Mouse (Mus musculus): ENCODE results near the gene Hrk. TPM values are rescaled to one million over a fixed set of nuclear protein-coding genes. Genes with fewer than 3 reads are reported as not detected.

The Hrk gene
- polyA plus RNA-seq (2014; fragmentation: Nextera tagmentation; extraction: Ambion mirVana) = 0.05 TPM in 1 of 2 replicates, not detected in the other

DNA sequence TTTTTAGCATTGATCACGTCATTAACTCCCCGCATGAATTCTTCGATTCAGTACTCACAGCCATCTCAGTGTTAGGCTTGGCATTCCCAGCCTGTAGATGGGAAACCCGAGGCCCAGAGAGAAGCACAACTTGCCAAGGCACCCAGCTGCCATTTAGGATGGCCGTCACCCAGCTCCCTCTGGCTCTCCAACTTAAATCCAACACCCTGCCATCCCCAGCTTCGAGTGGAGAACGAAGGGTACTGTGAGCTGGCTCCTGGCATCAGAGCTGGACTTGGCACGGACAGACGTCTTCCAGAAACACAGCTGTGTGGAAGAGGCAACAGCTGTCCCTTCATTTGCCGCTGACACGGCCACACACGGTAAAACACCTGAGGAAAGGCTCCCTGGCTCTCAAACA is at the start of gene Hrk:
Hrk (plus strand) TSS at position 68 of the 400 bp plus-strand sequence.
- Histone ChIP-seq H3K27ac (ENCODE audit: low read depth, low read length) (no peak within 1 kb of the TSS), H3K27me3 (replicated peaks; ENCODE audit: control insufficient read depth, insufficient read depth, low read length) (peaks cover 69% of the 10 kb centered on the region), H3K4me2 (no peak within 1 kb of the TSS), H3K9ac (ENCODE audit: low read depth, low read length) (no peak within 1 kb of the TSS), H3K4me1 (replicated peaks; ENCODE audit: control insufficient read depth, insufficient read depth, low read length) (no peaks in the 10 kb centered on the region), H3K9me3 (ENCODE audit: control insufficient read depth, low read length) (no peaks in the 10 kb centered on the region), H3K4me3 (ENCODE audit: low read depth, low read length) (no peak within 1 kb of the TSS), H3K36me3 (ENCODE audit: control insufficient read depth, insufficient read depth, low read length) (no peaks in the 10 kb centered on the region)
- DNase-seq (ENCODE audit: low spot score) (no peak), ATAC-seq (replicated peaks; ENCODE audit: low FRiP score) (no peak)
- WGBS = 60% methylated on average over 12 of the region's 12 CpGs

DNA sequence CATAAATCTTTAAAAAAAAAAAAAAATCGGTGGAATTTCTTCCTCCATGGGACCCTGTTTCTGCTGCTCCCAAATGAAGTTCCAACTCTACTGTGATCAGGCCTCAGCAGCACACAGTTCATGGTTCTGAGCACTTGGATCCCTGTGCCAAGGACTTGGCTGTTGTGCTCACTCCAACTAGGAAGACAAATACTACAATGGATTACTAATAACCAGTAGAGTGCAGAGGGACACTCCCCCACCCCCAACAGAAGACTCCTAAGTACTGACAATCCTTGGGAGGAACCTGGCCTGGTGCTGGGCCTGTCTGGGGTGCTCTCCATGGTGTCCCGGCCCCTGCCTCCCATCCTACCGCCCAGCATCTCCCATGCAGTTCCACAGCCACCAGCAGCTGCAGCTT is 46.1 kb upstream of the Hrk start:
- Histone ChIP-seq H3K9me3 (ENCODE audit: control insufficient read depth, low read length) (no peaks in the 10 kb centered on the region), H3K27me3 (replicated peaks; ENCODE audit: control insufficient read depth, insufficient read depth, low read length) (no peaks in the 10 kb centered on the region), H3K9ac (ENCODE audit: low read depth, low read length) (no peak overlapping the region), H3K4me2 (no peak overlapping the region), H3K4me3 (ENCODE audit: low read depth, low read length) (no peak overlapping the region), H3K4me1 (replicated peaks; ENCODE audit: control insufficient read depth, insufficient read depth, low read length) (no peaks in the 10 kb centered on the region; the same call in 1 of the 2 replicates), H3K27ac (ENCODE audit: low read depth, low read length) (no peak overlapping the region), H3K36me3 (ENCODE audit: control insufficient read depth, insufficient read depth, low read length) (no peaks in the 10 kb centered on the region; the same call in 1 of the 2 replicates)
- WGBS = 88% methylated on average over 3 of the region's 3 CpGs
- DNase-seq (ENCODE audit: low spot score) (no peak), ATAC-seq (replicated peaks; ENCODE audit: low FRiP score) (no peak)

DNA sequence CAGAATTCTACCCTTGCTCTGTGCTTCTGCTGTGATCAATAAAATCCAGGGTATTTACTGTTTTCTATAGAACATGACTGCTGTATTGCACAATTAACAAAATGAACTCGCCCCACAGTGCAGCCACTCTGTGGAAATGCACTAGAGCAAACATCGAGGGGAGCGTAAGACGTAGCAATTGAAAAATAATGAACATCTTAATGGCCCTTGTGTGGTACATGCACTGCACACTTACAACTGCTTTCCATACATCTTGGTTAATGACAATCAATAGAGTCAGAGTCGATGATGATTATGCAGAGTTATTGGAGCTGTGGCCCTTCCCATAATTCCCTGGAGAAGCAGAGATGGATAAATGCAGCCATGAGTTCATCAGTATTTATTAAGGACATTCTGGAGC is 45.5 kb upstream of the Hrk start:
- Histone ChIP-seq H3K4me1 (replicated peaks; ENCODE audit: control insufficient read depth, insufficient read depth, low read length) (no peaks in the 10 kb centered on the region; the same call in 1 of the 2 replicates), H3K9ac (ENCODE audit: low read depth, low read length) (no peak overlapping the region), H3K4me3 (ENCODE audit: low read depth, low read length) (no peak overlapping the region), H3K36me3 (ENCODE audit: control insufficient read depth, insufficient read depth, low read length) (no peaks in the 10 kb centered on the region; the same call in 1 of the 2 replicates), H3K27ac (ENCODE audit: low read depth, low read length) (no peak overlapping the region), H3K27me3 (replicated peaks; ENCODE audit: control insufficient read depth, insufficient read depth, low read length) (no peaks in the 10 kb centered on the region), H3K4me2 (no peak overlapping the region), H3K9me3 (ENCODE audit: control insufficient read depth, low read length) (no peaks in the 10 kb centered on the region)
- 93% methylated on average over 5 of the region's 5 CpGs for WGBS
- no peak for ATAC-seq (replicated peaks; ENCODE audit: low FRiP score)
- no peak for DNase-seq (ENCODE audit: low spot score)

DNA sequence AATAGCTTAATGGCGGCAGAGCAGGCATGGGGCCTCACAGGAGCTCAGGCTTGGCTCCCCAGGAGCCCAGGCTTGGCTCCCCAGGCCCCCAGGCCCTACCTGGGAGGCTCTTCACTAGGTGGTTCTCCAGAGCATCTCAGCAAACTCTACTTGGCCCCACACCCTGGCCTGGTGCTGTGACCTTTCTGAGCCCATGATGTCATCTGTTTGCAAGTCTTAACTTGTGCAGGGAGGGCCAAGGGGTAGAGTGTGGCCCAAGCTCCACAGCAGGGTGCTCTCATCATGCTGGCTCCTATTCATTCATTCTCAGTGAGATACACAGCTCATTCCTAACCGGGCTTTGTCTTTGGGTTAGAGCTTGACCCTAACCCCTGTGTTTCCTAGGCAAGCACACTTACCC is 43.8 kb upstream of the Hrk start:
- no peaks in the 10 kb centered on the region; the same call in 1 of the 2 replicates for H3K4me1 ChIP-seq (replicated peaks; ENCODE audit: control insufficient read depth, insufficient read depth, low read length)
- no peak overlapping the region for H3K4me2 ChIP-seq
- no peak for ATAC-seq (replicated peaks; ENCODE audit: low FRiP score)
- no peaks in the 10 kb centered on the region for H3K27me3 ChIP-seq (replicated peaks; ENCODE audit: control insufficient read depth, insufficient read depth, low read length)
- H3K36me3 ChIP-seq (ENCODE audit: control insufficient read depth, insufficient read depth, low read length) = peaks cover 4% of the 10 kb centered on the region; the same call in 1 of the 2 replicates
- 67% methylated on average over 2 of the region's 2 CpGs for WGBS
- no peak overlapping the region for H3K9ac ChIP-seq (ENCODE audit: low read depth, low read length)
- DNase-seq (ENCODE audit: low spot score) = no peak
- no peaks in the 10 kb centered on the region for H3K9me3 ChIP-seq (ENCODE audit: control insufficient read depth, low read length)
- no peak overlapping the region for H3K27ac ChIP-seq (ENCODE audit: low read depth, low read length)
- no peak overlapping the region for H3K4me3 ChIP-seq (ENCODE audit: low read depth, low read length)

DNA sequence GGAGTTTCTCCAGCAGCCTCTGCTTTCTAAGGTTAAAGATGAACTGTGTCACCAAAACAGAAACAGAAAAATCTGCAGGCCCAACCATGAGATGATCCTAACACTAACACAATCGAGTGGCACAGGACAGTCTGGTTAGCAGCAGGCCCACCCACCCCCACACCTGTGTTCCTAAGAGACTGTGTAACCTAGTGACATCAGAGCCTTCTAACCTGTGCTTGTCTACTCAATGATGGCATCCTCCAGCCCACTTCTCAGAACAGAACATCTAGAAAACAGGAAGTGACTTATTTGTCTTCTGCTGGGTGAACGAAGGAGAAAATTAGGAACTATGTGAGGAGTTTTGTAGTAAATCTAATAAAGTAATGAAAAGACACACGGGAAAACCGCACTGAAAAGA is 42.5 kb upstream of the Hrk start:
- ATAC-seq (replicated peaks; ENCODE audit: low FRiP score) (no peak), DNase-seq (ENCODE audit: low spot score) (no peak)
- 88% methylated on average over 4 of the region's 4 CpGs for WGBS
- no peaks in the 10 kb centered on the region for H3K9me3 ChIP-seq (ENCODE audit: control insufficient read depth, low read length)
- no peak overlapping the region for H3K9ac ChIP-seq (ENCODE audit: low read depth, low read length)
- no peak overlapping the region for H3K4me3 ChIP-seq (ENCODE audit: low read depth, low read length)
- no peak overlapping the region for H3K4me2 ChIP-seq
- no peaks in the 10 kb centered on the region; the same call in 1 of the 2 replicates for H3K4me1 ChIP-seq (replicated peaks; ENCODE audit: control insufficient read depth, insufficient read depth, low read length)
- peaks cover 8% of the 10 kb centered on the region; the same call in 1 of the 2 replicates for H3K36me3 ChIP-seq (ENCODE audit: control insufficient read depth, insufficient read depth, low read length)
- H3K27me3 ChIP-seq (replicated peaks; ENCODE audit: control insufficient read depth, insufficient read depth, low read length) = no peaks in the 10 kb centered on the region
- H3K27ac ChIP-seq (ENCODE audit: low read depth, low read length) = no peak overlapping the region

DNA sequence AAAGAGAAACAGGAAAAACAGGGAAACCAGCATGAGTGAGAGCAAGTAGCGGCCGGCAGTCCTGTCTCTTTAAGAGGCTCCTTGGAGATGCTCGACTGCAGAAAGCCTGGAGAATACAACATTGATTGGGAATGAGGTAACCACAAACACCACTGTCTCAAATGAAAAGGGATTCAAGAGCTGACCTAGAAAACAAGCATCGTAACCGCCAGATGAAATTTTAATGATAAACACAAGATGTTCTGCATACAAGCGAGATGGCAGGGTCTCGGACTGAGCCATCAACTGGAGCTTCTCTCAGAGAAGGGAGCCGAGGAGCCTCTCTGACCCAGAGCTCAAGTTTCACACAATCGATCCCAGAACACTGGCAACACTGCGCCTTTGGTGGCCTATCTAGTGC is 41.4 kb upstream of the Hrk start:
- H3K9me3 ChIP-seq (ENCODE audit: control insufficient read depth, low read length) = no peaks in the 10 kb centered on the region
- no peaks in the 10 kb centered on the region for H3K27me3 ChIP-seq (replicated peaks; ENCODE audit: control insufficient read depth, insufficient read depth, low read length)
- no peaks in the 10 kb centered on the region; the same call in 1 of the 2 replicates for H3K4me1 ChIP-seq (replicated peaks; ENCODE audit: control insufficient read depth, insufficient read depth, low read length)
- no peak for ATAC-seq (replicated peaks; ENCODE audit: low FRiP score)
- no peak overlapping the region for H3K4me2 ChIP-seq
- DNase-seq (ENCODE audit: low spot score) = no peak
- no peak overlapping the region for H3K4me3 ChIP-seq (ENCODE audit: low read depth, low read length)
- no peak overlapping the region for H3K9ac ChIP-seq (ENCODE audit: low read depth, low read length)
- WGBS = 66% methylated on average over 10 of the region's 10 CpGs
- peaks cover 11% of the 10 kb centered on the region for H3K36me3 ChIP-seq (ENCODE audit: control insufficient read depth, insufficient read depth, low read length)
- no peak overlapping the region for H3K27ac ChIP-seq (ENCODE audit: low read depth, low read length)

DNA sequence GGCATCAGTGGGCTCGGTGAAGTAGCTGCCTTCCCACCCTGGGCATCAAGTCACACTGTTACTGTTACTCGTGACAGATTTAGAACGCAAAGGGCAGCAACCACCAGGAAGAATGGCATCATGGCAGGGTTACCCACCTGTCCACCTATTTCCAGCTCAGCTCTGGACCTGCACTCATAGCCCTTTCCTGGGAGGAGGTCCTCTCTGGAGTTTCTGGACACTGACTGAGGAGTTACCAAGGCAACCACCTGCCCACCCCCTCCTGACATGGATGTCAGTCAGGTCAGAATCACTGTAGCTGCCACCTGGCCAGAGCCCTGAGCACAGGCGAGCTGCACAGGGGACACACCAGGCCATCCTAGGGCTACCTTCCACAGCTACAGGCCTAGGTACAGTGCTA is 37.8 kb upstream of the Hrk start:
- 95% methylated on average over 4 of the region's 4 CpGs for WGBS
- ATAC-seq (replicated peaks; ENCODE audit: low FRiP score) (no peak), DNase-seq (ENCODE audit: low spot score) (no peak)
- no peak overlapping the region for H3K4me3 ChIP-seq (ENCODE audit: low read depth, low read length)
- H3K4me2 ChIP-seq = no peak overlapping the region
- no peak overlapping the region for H3K9ac ChIP-seq (ENCODE audit: low read depth, low read length)
- H3K4me1 ChIP-seq (replicated peaks; ENCODE audit: control insufficient read depth, insufficient read depth, low read length) = no peaks in the 10 kb centered on the region; the same call in 1 of the 2 replicates
- H3K9me3 ChIP-seq (ENCODE audit: control insufficient read depth, low read length) = no peaks in the 10 kb centered on the region
- H3K27ac ChIP-seq (ENCODE audit: low read depth, low read length) = no peak overlapping the region
- H3K27me3 ChIP-seq (replicated peaks; ENCODE audit: control insufficient read depth, insufficient read depth, low read length) = no peaks in the 10 kb centered on the region
- H3K36me3 ChIP-seq (ENCODE audit: control insufficient read depth, insufficient read depth, low read length) = peaks cover 17% of the 10 kb centered on the region

DNA sequence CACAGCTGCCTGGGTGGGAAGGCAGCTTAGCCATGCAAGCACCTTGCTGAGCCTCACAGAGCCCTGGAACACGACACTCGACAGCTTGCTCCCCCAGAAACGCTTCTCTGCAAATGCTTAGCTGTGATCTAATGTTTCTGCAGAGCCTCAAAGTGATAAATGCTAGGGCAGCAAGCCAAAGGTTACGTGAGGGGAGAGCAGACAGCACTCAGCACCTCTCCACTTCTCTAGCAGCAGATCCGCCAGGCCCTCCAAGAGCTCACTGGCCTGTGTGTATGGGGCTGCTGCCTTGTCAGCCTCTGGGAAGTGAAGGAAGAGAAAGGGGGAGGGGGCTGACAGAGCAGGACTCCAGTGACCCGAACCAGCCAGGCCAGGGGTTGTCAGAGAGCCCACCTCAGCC is 36.2 kb upstream of the Hrk start:
- no peaks in the 10 kb centered on the region for H3K9me3 ChIP-seq (ENCODE audit: control insufficient read depth, low read length)
- H3K4me3 ChIP-seq (ENCODE audit: low read depth, low read length) = no peak overlapping the region
- peaks cover 17% of the 10 kb centered on the region for H3K36me3 ChIP-seq (ENCODE audit: control insufficient read depth, insufficient read depth, low read length)
- 82% methylated on average over 6 of the region's 6 CpGs for WGBS
- H3K4me2 ChIP-seq = no peak overlapping the region
- H3K9ac ChIP-seq (ENCODE audit: low read depth, low read length) = no peak overlapping the region
- H3K27me3 ChIP-seq (replicated peaks; ENCODE audit: control insufficient read depth, insufficient read depth, low read length) = no peaks in the 10 kb centered on the region
- no peaks in the 10 kb centered on the region; the same call in 1 of the 2 replicates for H3K4me1 ChIP-seq (replicated peaks; ENCODE audit: control insufficient read depth, insufficient read depth, low read length)
- no peak for DNase-seq (ENCODE audit: low spot score)
- ATAC-seq (replicated peaks; ENCODE audit: low FRiP score) = no peak
- H3K27ac ChIP-seq (ENCODE audit: low read depth, low read length) = no peak overlapping the region

DNA sequence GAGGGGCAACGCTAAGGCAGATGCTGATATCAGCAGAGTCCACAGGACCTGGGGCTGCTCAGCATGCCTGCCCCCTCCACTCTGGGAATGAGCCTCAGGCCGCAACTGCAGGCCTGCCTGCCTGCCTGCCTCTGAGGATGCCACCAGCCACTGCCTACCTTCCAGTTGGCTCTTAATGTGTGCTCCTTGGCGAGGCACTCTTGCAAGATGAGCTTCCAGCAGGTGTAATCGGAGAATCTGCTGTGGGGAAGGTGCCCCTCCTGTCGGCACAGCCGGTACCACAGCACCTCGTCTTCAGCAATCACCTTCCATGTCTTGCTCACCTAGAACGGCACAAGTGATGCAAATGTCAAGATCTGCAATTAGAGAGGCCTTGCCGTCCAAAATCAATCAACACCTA is 35.8 kb upstream of the Hrk start:
- Histone ChIP-seq H3K9ac (ENCODE audit: low read depth, low read length) (no peak overlapping the region), H3K4me3 (ENCODE audit: low read depth, low read length) (no peak overlapping the region), H3K4me2 (no peak overlapping the region), H3K9me3 (ENCODE audit: control insufficient read depth, low read length) (no peaks in the 10 kb centered on the region), H3K27ac (ENCODE audit: low read depth, low read length) (no peak overlapping the region), H3K27me3 (replicated peaks; ENCODE audit: control insufficient read depth, insufficient read depth, low read length) (no peaks in the 10 kb centered on the region), H3K4me1 (replicated peaks; ENCODE audit: control insufficient read depth, insufficient read depth, low read length) (no peaks in the 10 kb centered on the region; the same call in 1 of the 2 replicates), H3K36me3 (ENCODE audit: control insufficient read depth, insufficient read depth, low read length) (peaks cover 17% of the 10 kb centered on the region)
- no peak for ATAC-seq (replicated peaks; ENCODE audit: low FRiP score)
- 79% methylated on average over 9 of the region's 9 CpGs for WGBS
- DNase-seq (ENCODE audit: low spot score) = no peak

All from liver, embryonic 11.5 days (tissue).